In genomic region chr11:69364910-69365309, GRCm38 (mm10) we compare ENCODE assay signal across 9 mouse cellular contexts. TPM values are rescaled to one million over a fixed set of nuclear protein-coding genes. Genes with fewer than 3 reads are reported as not detected.
A peak's percentile ranks its signal among the peaks of the same experiment; 100 is the strongest.
DNase-seq lines count a peak whose midpoint lies in the region; ATAC-seq and TF ChIP-seq lines count a peak whose summit lies in the region.
"Had no signal": no experiment of that assay in that cellular context is flagged by ENCODE, and none has a peak within 500 bp of the region (broad histone marks: within the 10 kb centered on the region; RNA-seq: fewer than 3 reads in every experiment).

No protein-coding gene starts in this region.

- no peaks in the 10 kb centered on the region for H3K27me3 ChIP-seq in kidney, adult 2 months (replicated peaks; ENCODE audit: control insufficient read depth, insufficient read depth, low read length)

- WGBS in kidney, adult 2 months, result under 1% methylated on average over 6 of the region's 6 CpGs

- peaks cover 17% of the 10 kb centered on the region for H3K4me1 ChIP-seq in embryonic fibroblast, embryonic 13.5 days (ENCODE audit: control insufficient read depth, insufficient read depth, low read length)
- H3K4me1 ChIP-seq in kidney, adult 2 months (ENCODE audit: control insufficient read depth, insufficient read depth, low read length), result peaks cover 28% of the 10 kb centered on the region

- no peak for TF ChIP-seq POLR2A in brain, embryonic 14.5 days (IDR thresholded peaks at IDR 0.05; ENCODE audit: borderline replicate concordance, extremely low read depth, insufficient read depth, insufficient read length, poor library complexity, severe bottlenecking)
- TF ChIP-seq POLR2A in embryonic fibroblast, embryonic 13.5 days (IDR thresholded peaks at IDR 0.05; ENCODE audit: low read depth, low read length), result peak; percentile 8; the same call in 1 of the 2 replicates
- TF ChIP-seq POLR2A in kidney, adult 2 months (IDR thresholded peaks at IDR 0.05; ENCODE audit: low read depth, low read length), result no peak

- DNase-seq in brain, embryonic 14.5 days (ENCODE audit: low read depth), result peak; percentile 97
- peak; percentile 91 for DNase-seq in heart, adult 8-10 months (ENCODE audit: low spot score)
- peak; percentile 99 for DNase-seq in kidney, adult 2 months
- peak; percentile 89 to 90 for DNase-seq in left cerebral cortex, postnatal 36 days (ENCODE audit: low spot score in 2 of 2)
- peak; percentile 73 for DNase-seq in mesoderm, embryonic 11.5 days (ENCODE audit: low read depth, low spot score)
- DNase-seq in right cerebral cortex, postnatal 36 days (ENCODE audit: low spot score in 2 of 2), result peak; percentile 84 to 85

- TF ChIP-seq CTCF in brain, embryonic 14.5 days (IDR thresholded peaks at IDR 0.05; ENCODE audit: borderline replicate concordance, extremely low read depth, insufficient read depth, insufficient read length), result no peak
- TF ChIP-seq CTCF in embryonic fibroblast, embryonic 13.5 days (IDR thresholded peaks at IDR 0.05; ENCODE audit: borderline replicate concordance, insufficient read depth, low read length), result no peak
- 0 out of 2 replicates have a peak, but pooled peaks have one; percentile 0 for TF ChIP-seq CTCF in kidney, adult 2 months (conservative IDR thresholded peaks at IDR 0.05; ENCODE audit: insufficient read depth, insufficient read length, low read depth, low read length)

- peak overlapping the region; percentile 98; the same call in 1 of the 2 replicates for H3K27ac ChIP-seq in embryonic fibroblast, embryonic 13.5 days (ENCODE audit: insufficient read depth, low read length)
- peak overlapping the region; percentile 91 for H3K27ac ChIP-seq in kidney, adult 2 months (ENCODE audit: insufficient read depth, low read depth, low read length)

- peaks cover 5% of the 10 kb centered on the region; the same call in 1 of the 2 replicates for H3K36me3 ChIP-seq in kidney, adult 2 months (ENCODE audit: control insufficient read depth, insufficient read depth, low read length)

- intact Hi-C loops in left cerebral cortex, postnatal 36 days (cut with DNase I), result loop anchor here (5.0 kb wide), 2 partner anchors 43 to 268 kb away; partner anchors contain the start of genes Cntrob, Per1 and Trappc1

- no peak for ATAC-seq in inflammation-experienced regulatory T-cells, adult 6 months

- H3K4me3 ChIP-seq in embryonic fibroblast, embryonic 13.5 days (ENCODE audit: insufficient read depth, low read length), result no peak overlapping the region
- H3K4me3 ChIP-seq in kidney, adult 2 months (ENCODE audit: insufficient read depth, low read depth, low read length), result no peak overlapping the region
- H3K4me3 ChIP-seq: megakaryocyte, embryonic 14.5 days had no signal

RNA-seq across cellular contexts. Expression of gene Chd3, which starts 4.3 kb away (rescaled TPM):
- 321 and 358 TPM in 2 replicates for polyA plus RNA-seq in brain, embryonic 14.5 days (2012; rRNA removed)
- polyA plus RNA-seq in embryonic fibroblast, embryonic 13.5 days (2011; ENCODE audit: insufficient read length, low read depth, missing spikeins), result 175 and 199 TPM in 2 replicates
- 10 to 100 TPM; 16.7 to 20.4 (median 18.3) TPM for total RNA-seq in heart, adult 8-10 months (2022)
- 168 and 175 TPM in 2 replicates for polyA plus RNA-seq in kidney, adult 2 months (2012; rRNA removed)
- 100 to 1,000 TPM; 421 to 443 TPM for total RNA-seq in left cerebral cortex, postnatal 36 days (2021)
- 10 to 100 TPM; 30.0 to 68.3 (median 60.9) TPM for polyA plus RNA-seq in inflammation-experienced regulatory T-cells, adult 6 months (2017; shearing (Covaris generic))

RNA-seq across cellular contexts. Expression of gene Rnf227, which starts 24.6 kb away (rescaled TPM):
- 82.8 and 115 TPM in 2 replicates for polyA plus RNA-seq in brain, embryonic 14.5 days (2012; rRNA removed)
- polyA plus RNA-seq in embryonic fibroblast, embryonic 13.5 days (2011; ENCODE audit: insufficient read length, low read depth, missing spikeins), result 1.7 and 4.4 TPM in 2 replicates
- under 1 TPM; 0.34 to 0.44 (median 0.39) TPM for total RNA-seq in heart, adult 8-10 months (2022)
- 1.5 and 2.1 TPM in 2 replicates for polyA plus RNA-seq in kidney, adult 2 months (2012; rRNA removed)
- 100 to 1,000 TPM; 150 to 171 TPM for total RNA-seq in left cerebral cortex, postnatal 36 days (2021)
- polyA plus RNA-seq in inflammation-experienced regulatory T-cells, adult 6 months (2017; shearing (Covaris generic)), result 1 to 10 TPM; 2.5 to 5.9 (median 4.8) TPM

RNA-seq across cellular contexts. Expression of gene Naa38, which starts 30.4 kb away (rescaled TPM):
- 84.1 and 111 TPM in 2 replicates for polyA plus RNA-seq in brain, embryonic 14.5 days (2012; rRNA removed)
- polyA plus RNA-seq in embryonic fibroblast, embryonic 13.5 days (2011; ENCODE audit: insufficient read length, low read depth, missing spikeins), result 75.6 and 81.1 TPM in 2 replicates
- 100 to 1,000 TPM; 109 to 140 (median 120) TPM for total RNA-seq in heart, adult 8-10 months (2022)
- 251 and 317 TPM in 2 replicates for polyA plus RNA-seq in kidney, adult 2 months (2012; rRNA removed)
- 100 to 1,000 TPM in 1 of 2 experiments, 10 to 100 TPM in 1; 97.9 to 108 TPM for total RNA-seq in left cerebral cortex, postnatal 36 days (2021)
- polyA plus RNA-seq in inflammation-experienced regulatory T-cells, adult 6 months (2017; shearing (Covaris generic)), result 100 to 1,000 TPM; 108 to 130 (median 112) TPM

RNA-seq across cellular contexts. Expression of gene Cyb5d1, which starts 30.5 kb away (rescaled TPM):
- 26.7 and 28.7 TPM in 2 replicates for polyA plus RNA-seq in brain, embryonic 14.5 days (2012; rRNA removed)
- polyA plus RNA-seq in embryonic fibroblast, embryonic 13.5 days (2011; ENCODE audit: insufficient read length, low read depth, missing spikeins), result 51.0 and 51.7 TPM in 2 replicates
- total RNA-seq in heart, adult 8-10 months (2022), result 10 to 100 TPM; 33.3 to 39.8 (median 36.9) TPM
- polyA plus RNA-seq in kidney, adult 2 months (2012; rRNA removed), result 26.6 and 27.9 TPM in 2 replicates
- total RNA-seq in left cerebral cortex, postnatal 36 days (2021), result 10 to 100 TPM; 36.4 to 43.1 TPM
- polyA plus RNA-seq in inflammation-experienced regulatory T-cells, adult 6 months (2017; shearing (Covaris generic)), result 10 to 100 TPM; 13.9 to 20.0 (median 18.4) TPM

RNA-seq across cellular contexts. Expression of gene Tmem88, which starts 33.1 kb away (rescaled TPM):
- 5.7 TPM in 2 replicates for polyA plus RNA-seq in brain, embryonic 14.5 days (2012; rRNA removed)
- 9.1 and 10.3 TPM in 2 replicates for polyA plus RNA-seq in embryonic fibroblast, embryonic 13.5 days (2011; ENCODE audit: insufficient read length, low read depth, missing spikeins)
- total RNA-seq in heart, adult 8-10 months (2022), result 10 to 100 TPM; 13.2 to 24.7 (median 19.5) TPM
- polyA plus RNA-seq in kidney, adult 2 months (2012; rRNA removed), result 25.4 and 25.8 TPM in 2 replicates
- 1 to 10 TPM; 2.9 to 4.7 TPM for total RNA-seq in left cerebral cortex, postnatal 36 days (2021)
- polyA plus RNA-seq in inflammation-experienced regulatory T-cells, adult 6 months (2017; shearing (Covaris generic)), result 1 to 10 TPM in 1 of 3 experiments, under 1 TPM in 2; 0.40 to 1.0 (median 0.74) TPM

Comparison
In these comparisons a context has a peak if more than half of its experiments do, and no peak if none do; other contexts are left out.
1. RNA of gene Rnf227, which starts 24.6 kb away (polyA plus RNA-seq): 82.8 to 115 TPM in brain, embryonic 14.5 days; 2.5 to 5.9 TPM in inflammation-experienced regulatory T-cells, adult 6 months, 1.7 to 4.4 TPM in embryonic fibroblast, embryonic 13.5 days and 1.5 to 2.1 TPM in kidney, adult 2 months; every median in the first group is over 10 times any median in the second.
2. Peak in every context shown above with its lines, with median percentiles within 50 percentile points of each other: DNase-seq.